Mouse (Mus musculus) adrenal gland (tissue): ENCODE measurements around the gene Naa40.

Source experiments
- intact Hi-C: fragments of 180-260 bp; cut with DNase I; formaldehyde crosslinking; loops from one replicate; pipeline ENCODE4 v1.15.1; 2025

The Naa40 gene

GRCm38 (mm10) chr19:7218753-7219152 is 22.2 kb downstream of the Naa40 start:
- intact Hi-C loops: no loop called here

GRCm38 (mm10) chr19:7217926-7218267 is 23.1 kb downstream of the Naa40 start:
- intact Hi-C loops: no loop called here

GRCm38 (mm10) chr19:7217162-7217925 is 23.6 kb downstream of the Naa40 start, which contains the start of gene Cox8a:
Cox8a (minus strand) TSS chr19:7217616.
- intact Hi-C loops: no loop called here

- intact Hi-C loops: no loop called here
These were observed 26.5 kb downstream of the Naa40 start for GRCm38 (mm10) chr19:7214484-7214883.

- intact Hi-C loops: no loop called here
These were observed 28.0 kb downstream of the Naa40 start for GRCm38 (mm10) chr19:7213010-7213409.

GRCm38 (mm10) chr19:7212216-7212615 is 28.8 kb downstream of the Naa40 start:
- intact Hi-C loops: no loop called here

GRCm38 (mm10) chr19:7209907-7210646 is 30.9 kb downstream of the Naa40 start:
- intact Hi-C loops: no loop called here

- intact Hi-C loops: no loop called here
These were observed 34.9 kb downstream of the Naa40 start, which contains the start of gene Otub1 for GRCm38 (mm10) chr19:7205753-7206736. Otub1 (minus strand) TSS chr19:7206316.

GRCm38 (mm10) chr19:7205326-7205725 is 35.7 kb downstream of the Naa40 start:
- intact Hi-C loops: no loop called here

- intact Hi-C loops: no loop called here
These were observed 36.1 kb downstream of the Naa40 start for GRCm38 (mm10) chr19:7204898-7205297.

GRCm38 (mm10) chr19:7200427-7200826 is 40.6 kb downstream of the Naa40 start:
- intact Hi-C loops: no loop called here

GRCm38 (mm10) chr19:7199089-7199488 is 41.9 kb downstream of the Naa40 start:
- intact Hi-C loops: no loop called here

- intact Hi-C loops: no loop called here
These were observed 43.5 kb downstream of the Naa40 start for GRCm38 (mm10) chr19:7197445-7197844.

GRCm38 (mm10) chr19:7196741-7197270 is 44.2 kb downstream of the Naa40 start:
- intact Hi-C loops: loop anchor here (1.0 kb wide), 1 partner anchor 130 kb away; no protein-coding TSS in a partner anchor

- intact Hi-C loops: loop anchor here (1.0 kb wide), 1 partner anchor 129 kb away; no protein-coding TSS in a partner anchor
These were observed 44.9 kb downstream of the Naa40 start for GRCm38 (mm10) chr19:7195900-7196728.

GRCm38 (mm10) chr19:7192561-7192967 is 48.4 kb downstream of the Naa40 start:
- intact Hi-C loops: no loop called here

- intact Hi-C loops: no loop called here
These were observed 49.3 kb downstream of the Naa40 start for GRCm38 (mm10) chr19:7191639-7192038.

- intact Hi-C loops: no loop called here
These were observed 50.0 kb downstream of the Naa40 start for GRCm38 (mm10) chr19:7190986-7191385.

- intact Hi-C loops: no loop called here
These were observed 52.0 kb downstream of the Naa40 start for GRCm38 (mm10) chr19:7189026-7189425.

- intact Hi-C loops: no loop called here
These were observed 53.8 kb downstream of the Naa40 start for GRCm38 (mm10) chr19:7187157-7187556.
